Mouse (Mus musculus): Measurements from ENCODE around the gene Itga9. TPM values are rescaled to one million over a fixed set of nuclear protein-coding genes. Genes with fewer than 3 reads are reported as not detected.

The Itga9 gene
- total RNA-seq, 2 experiments from 2014 or later = 12.3 to 17.7 TPM

- intact Hi-C loops (cut with DNase I; ENCODE audit: low total_unique reads) = loop anchor here (10.0 kb wide), 1 partner anchor 52 kb away; no protein-coding TSS in a partner anchor
- DNase-seq = no peak
Observed at GRCm38 (mm10) chr9:118632758-118633143, 26.3 kb downstream of the Itga9 start.

- DNase-seq = no peak
- intact Hi-C loops (cut with DNase I; ENCODE audit: low total_unique reads) = loop anchor here (10.0 kb wide), 1 partner anchor 46 kb away; no protein-coding TSS in a partner anchor
Observed at GRCm38 (mm10) chr9:118638642-118639210, 32.2 kb downstream of the Itga9 start.

- intact Hi-C loops (cut with DNase I; ENCODE audit: low total_unique reads) = no loop called here
- no peak for DNase-seq
Observed at GRCm38 (mm10) chr9:118645698-118646355, 39.3 kb downstream of the Itga9 start.

- no peak for DNase-seq
- intact Hi-C loops (cut with DNase I; ENCODE audit: low total_unique reads) = no loop called here
Observed at GRCm38 (mm10) chr9:118647495-118647894, 41.0 kb downstream of the Itga9 start.

- intact Hi-C loops (cut with DNase I; ENCODE audit: low total_unique reads) = no loop called here
Observed at GRCm38 (mm10) chr9:118650976-118651375, 44.5 kb downstream of the Itga9 start.

GRCm38 (mm10) chr9:118651939-118652338 lies 45.4 kb downstream of the Itga9 start:
- intact Hi-C loops (cut with DNase I; ENCODE audit: low total_unique reads) = no loop called here
- no peak for DNase-seq

More at GRCm38 (mm10) chr9:118650976-118651375, 44.5 kb downstream of the Itga9 start:
- DNase-seq = no peak

GRCm38 (mm10) chr9:118653436-118653835 lies 46.9 kb downstream of the Itga9 start:
- DNase-seq = no peak
- intact Hi-C loops (cut with DNase I; ENCODE audit: low total_unique reads) = no loop called here

- DNase-seq = no peak
- intact Hi-C loops (cut with DNase I; ENCODE audit: low total_unique reads) = no loop called here
Observed at GRCm38 (mm10) chr9:118654969-118655368, 48.5 kb downstream of the Itga9 start.

GRCm38 (mm10) chr9:118655726-118656125 lies 49.2 kb downstream of the Itga9 start:
- no peak for DNase-seq
- intact Hi-C loops (cut with DNase I; ENCODE audit: low total_unique reads) = no loop called here

- DNase-seq = no peak
- intact Hi-C loops (cut with DNase I; ENCODE audit: low total_unique reads) = no loop called here
Observed at GRCm38 (mm10) chr9:118658159-118658558, 51.7 kb downstream of the Itga9 start.

GRCm38 (mm10) chr9:118659809-118660208 lies 53.3 kb downstream of the Itga9 start:
- intact Hi-C loops (cut with DNase I; ENCODE audit: low total_unique reads) = no loop called here
- DNase-seq = no peak

GRCm38 (mm10) chr9:118660259-118660658 lies 53.8 kb downstream of the Itga9 start:
- intact Hi-C loops (cut with DNase I; ENCODE audit: low total_unique reads) = no loop called here
- no peak for DNase-seq

GRCm38 (mm10) chr9:118662026-118662425 lies 55.5 kb downstream of the Itga9 start:
- no peak for DNase-seq
- intact Hi-C loops (cut with DNase I; ENCODE audit: low total_unique reads) = no loop called here

- intact Hi-C loops (cut with DNase I; ENCODE audit: low total_unique reads) = no loop called here
- DNase-seq = no peak
Observed at GRCm38 (mm10) chr9:118662476-118662875, 56.0 kb downstream of the Itga9 start.

- no peak for DNase-seq
- intact Hi-C loops (cut with DNase I; ENCODE audit: low total_unique reads) = no loop called here
Observed at GRCm38 (mm10) chr9:118663938-118664337, 57.4 kb downstream of the Itga9 start.

GRCm38 (mm10) chr9:118666069-118666468 lies 59.6 kb downstream of the Itga9 start:
- intact Hi-C loops (cut with DNase I; ENCODE audit: low total_unique reads) = no loop called here
- DNase-seq = no peak

- no peak for DNase-seq
- intact Hi-C loops (cut with DNase I; ENCODE audit: low total_unique reads) = no loop called here
Observed at GRCm38 (mm10) chr9:118669696-118670095, 63.2 kb downstream of the Itga9 start.

GRCm38 (mm10) chr9:118674277-118674676 lies 67.8 kb downstream of the Itga9 start:
- no peak for DNase-seq
- intact Hi-C loops (cut with DNase I; ENCODE audit: low total_unique reads) = no loop called here

- no peak for DNase-seq
- intact Hi-C loops (cut with DNase I; ENCODE audit: low total_unique reads) = no loop called here
Observed at GRCm38 (mm10) chr9:118674761-118675160, 68.3 kb downstream of the Itga9 start.

GRCm38 (mm10) chr9:118675573-118676170 lies 69.2 kb downstream of the Itga9 start:
- no peak for DNase-seq
- intact Hi-C loops (cut with DNase I; ENCODE audit: low total_unique reads) = no loop called here

- no peak for DNase-seq
- intact Hi-C loops (cut with DNase I; ENCODE audit: low total_unique reads) = no loop called here
Observed at GRCm38 (mm10) chr9:118676692-118677091, 70.2 kb downstream of the Itga9 start.
